Mouse (Mus musculus): ENCODE results near the gene Fam81b. TPM values are rescaled to one million over a fixed set of nuclear protein-coding genes. Genes with fewer than 3 reads are reported as not detected.

Fam81b gene
- polyA plus RNA-seq, 1 experiment from 2014 or later: not detected

DNA sequence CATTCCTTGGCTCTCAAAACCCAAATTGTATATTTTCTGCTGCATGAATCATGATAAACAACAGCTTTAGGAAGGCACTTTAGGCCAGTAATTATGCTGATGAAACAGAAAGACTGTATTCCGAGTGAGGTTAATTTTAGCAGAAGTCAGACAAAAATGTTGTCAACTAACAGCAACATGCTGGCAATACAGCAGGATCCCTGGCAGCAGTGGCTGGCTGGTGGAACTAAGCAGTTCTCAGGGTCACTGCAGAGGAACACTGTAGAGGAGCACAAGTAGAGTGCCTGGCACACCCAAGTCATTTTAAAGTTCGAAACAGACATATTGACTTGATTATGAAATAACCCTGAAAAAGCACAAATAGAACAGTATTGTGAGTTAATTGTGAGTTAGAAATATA lies 2.8 kb downstream of the Fam81b start:
- no peaks in the 10 kb centered on the region for H3K9me3 ChIP-seq (ENCODE audit: control insufficient read depth, low read length)
- H3K9ac ChIP-seq (ENCODE audit: low read depth, low read length): no peak overlapping the region
- H3K4me2 ChIP-seq: no peak overlapping the region
- H3K4me1 ChIP-seq (replicated peaks; ENCODE audit: control insufficient read depth, insufficient read depth, low read length): no peaks in the 10 kb centered on the region
- no peak overlapping the region for H3K27ac ChIP-seq (ENCODE audit: low read depth, low read length)
- WGBS: 88% methylated on average over 2 of the region's 2 CpGs
- no peak for ATAC-seq (replicated peaks; ENCODE audit: low FRiP score)
- H3K4me3 ChIP-seq (ENCODE audit: low read depth, low read length): no peak overlapping the region
- no peak for DNase-seq (ENCODE audit: low spot score)
- H3K36me3 ChIP-seq (ENCODE audit: control insufficient read depth, insufficient read depth, low read length): no peaks in the 10 kb centered on the region
- no peaks in the 10 kb centered on the region for H3K27me3 ChIP-seq (replicated peaks; ENCODE audit: control insufficient read depth, insufficient read depth, low read length)

- 56% methylated on average over 4 of the region's 4 CpGs for WGBS
- Histone ChIP-seq H3K9ac (ENCODE audit: low read depth, low read length) (no peak overlapping the region), H3K27me3 (replicated peaks; ENCODE audit: control insufficient read depth, insufficient read depth, low read length) (no peaks in the 10 kb centered on the region), H3K4me2 (no peak overlapping the region), H3K4me1 (replicated peaks; ENCODE audit: control insufficient read depth, insufficient read depth, low read length) (no peaks in the 10 kb centered on the region), H3K4me3 (ENCODE audit: low read depth, low read length) (no peak overlapping the region), H3K27ac (ENCODE audit: low read depth, low read length) (no peak overlapping the region), H3K36me3 (ENCODE audit: control insufficient read depth, insufficient read depth, low read length) (no peaks in the 10 kb centered on the region), H3K9me3 (ENCODE audit: control insufficient read depth, low read length) (no peaks in the 10 kb centered on the region)
- no peak for ATAC-seq (replicated peaks; ENCODE audit: low FRiP score)
- no peak for DNase-seq (ENCODE audit: low spot score)
Measured at GRCm38 (mm10) chr13:76292050-76292449, 12.8 kb downstream of the Fam81b start.

DNA sequence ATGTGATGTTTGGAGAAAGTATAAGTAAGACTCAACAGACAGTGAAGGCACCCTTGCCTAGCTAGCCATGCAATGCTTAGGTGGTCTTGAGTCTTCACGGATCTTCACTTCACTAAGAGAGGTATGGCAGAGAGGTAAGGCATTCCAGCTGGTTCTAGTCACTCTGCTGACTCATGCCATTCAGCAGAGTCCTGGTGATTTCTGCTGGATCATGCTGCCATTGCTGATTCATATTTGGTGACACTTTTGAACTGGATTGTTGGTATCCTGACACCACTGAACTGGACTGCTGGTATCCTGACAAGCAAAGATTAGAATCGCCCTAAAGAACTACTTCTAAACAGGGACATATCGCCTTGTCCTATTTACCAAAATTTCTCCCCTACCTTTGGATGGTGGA lies 20.3 kb downstream of the Fam81b start:
- no peaks in the 10 kb centered on the region for H3K36me3 ChIP-seq (ENCODE audit: control insufficient read depth, insufficient read depth, low read length)

GRCm38 (mm10) chr13:76264361-76265026 lies 40.4 kb downstream of the Fam81b start:
- no peak for DNase-seq (ENCODE audit: low spot score)
- Histone ChIP-seq H3K4me3 (ENCODE audit: low read depth, low read length) (no peak overlapping the region), H3K9ac (ENCODE audit: low read depth, low read length) (no peak overlapping the region), H3K9me3 (ENCODE audit: control insufficient read depth, low read length) (no peaks in the 10 kb centered on the region), H3K4me1 (replicated peaks; ENCODE audit: control insufficient read depth, insufficient read depth, low read length) (no peaks in the 10 kb centered on the region), H3K27ac (ENCODE audit: low read depth, low read length) (no peak overlapping the region), H3K27me3 (replicated peaks; ENCODE audit: control insufficient read depth, insufficient read depth, low read length) (no peaks in the 10 kb centered on the region), H3K4me2 (no peak overlapping the region), H3K36me3 (ENCODE audit: control insufficient read depth, insufficient read depth, low read length) (no peaks in the 10 kb centered on the region)
- no peak for ATAC-seq (replicated peaks; ENCODE audit: low FRiP score)
- 75% methylated on average over 5 of the region's 5 CpGs for WGBS

More for the DNA sequence above, 20.3 kb downstream of the Fam81b start:
- Histone ChIP-seq H3K4me1 (replicated peaks; ENCODE audit: control insufficient read depth, insufficient read depth, low read length) (no peaks in the 10 kb centered on the region), H3K4me2 (no peak overlapping the region), H3K4me3 (ENCODE audit: low read depth, low read length) (no peak overlapping the region), H3K27me3 (replicated peaks; ENCODE audit: control insufficient read depth, insufficient read depth, low read length) (no peaks in the 10 kb centered on the region), H3K27ac (ENCODE audit: low read depth, low read length) (no peak overlapping the region), H3K9ac (ENCODE audit: low read depth, low read length) (no peak overlapping the region), H3K9me3 (ENCODE audit: control insufficient read depth, low read length) (no peaks in the 10 kb centered on the region)
- no peak for ATAC-seq (replicated peaks; ENCODE audit: low FRiP score)
- WGBS: 81% methylated on average over 3 of the region's 3 CpGs
- no peak for DNase-seq (ENCODE audit: low spot score)

- no peaks in the 10 kb centered on the region for H3K4me1 ChIP-seq (replicated peaks; ENCODE audit: control insufficient read depth, insufficient read depth, low read length)
- 59% methylated on average over 1 of the region's 1 CpGs for WGBS
- no peak for ATAC-seq (replicated peaks; ENCODE audit: low FRiP score)
Measured at GRCm38 (mm10) chr13:76258766-76259165, 46.1 kb downstream of the Fam81b start.

GRCm38 (mm10) chr13:76256350-76256749 lies 48.5 kb downstream of the Fam81b start:
- no peaks in the 10 kb centered on the region for H3K9me3 ChIP-seq (ENCODE audit: control insufficient read depth, low read length)
- DNase-seq (ENCODE audit: low spot score): no peak
- no peak overlapping the region for H3K9ac ChIP-seq (ENCODE audit: low read depth, low read length)
- no peak for ATAC-seq (replicated peaks; ENCODE audit: low FRiP score)
- H3K27me3 ChIP-seq (replicated peaks; ENCODE audit: control insufficient read depth, insufficient read depth, low read length): no peaks in the 10 kb centered on the region
- H3K27ac ChIP-seq (ENCODE audit: low read depth, low read length): no peak overlapping the region
- 65% methylated on average over 3 of the region's 3 CpGs for WGBS
- no peak overlapping the region for H3K4me3 ChIP-seq (ENCODE audit: low read depth, low read length)
- no peak overlapping the region for H3K4me2 ChIP-seq
- H3K36me3 ChIP-seq (ENCODE audit: control insufficient read depth, insufficient read depth, low read length): no peaks in the 10 kb centered on the region
- no peaks in the 10 kb centered on the region for H3K4me1 ChIP-seq (replicated peaks; ENCODE audit: control insufficient read depth, insufficient read depth, low read length)

More at GRCm38 (mm10) chr13:76258766-76259165, 46.1 kb downstream of the Fam81b start:
- Histone ChIP-seq H3K9ac (ENCODE audit: low read depth, low read length) (no peak overlapping the region), H3K36me3 (ENCODE audit: control insufficient read depth, insufficient read depth, low read length) (no peaks in the 10 kb centered on the region), H3K27ac (ENCODE audit: low read depth, low read length) (no peak overlapping the region), H3K27me3 (replicated peaks; ENCODE audit: control insufficient read depth, insufficient read depth, low read length) (no peaks in the 10 kb centered on the region), H3K4me2 (no peak overlapping the region), H3K9me3 (ENCODE audit: control insufficient read depth, low read length) (no peaks in the 10 kb centered on the region), H3K4me3 (ENCODE audit: low read depth, low read length) (no peak overlapping the region)
- no peak for DNase-seq (ENCODE audit: low spot score)

DNA sequence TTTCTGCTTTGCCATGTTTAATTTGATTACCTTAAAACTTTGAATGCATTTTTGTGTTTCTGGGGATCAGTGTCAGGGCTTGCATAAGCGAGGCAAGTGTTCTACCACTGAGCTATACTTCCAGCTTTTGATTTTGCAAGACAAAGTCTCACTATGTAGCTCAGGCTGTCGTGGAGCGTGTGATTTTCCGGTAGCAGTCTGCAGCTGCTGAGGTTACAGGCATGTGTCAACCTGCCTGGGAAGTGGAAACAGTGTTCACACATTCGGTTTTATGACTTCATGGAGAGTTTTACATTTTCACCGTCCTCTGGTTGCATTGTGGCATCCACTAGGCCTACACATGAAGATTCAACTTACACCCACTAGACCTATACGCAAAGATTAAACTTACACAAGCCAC lies 54.8 kb downstream of the Fam81b start:
- no peak for ATAC-seq (replicated peaks; ENCODE audit: low FRiP score)
- no peak for DNase-seq (ENCODE audit: low spot score)
- Histone ChIP-seq H3K27me3 (replicated peaks; ENCODE audit: control insufficient read depth, insufficient read depth, low read length) (no peaks in the 10 kb centered on the region), H3K9ac (ENCODE audit: low read depth, low read length) (no peak overlapping the region), H3K9me3 (ENCODE audit: control insufficient read depth, low read length) (no peaks in the 10 kb centered on the region), H3K4me2 (no peak overlapping the region), H3K36me3 (ENCODE audit: control insufficient read depth, insufficient read depth, low read length) (no peaks in the 10 kb centered on the region), H3K4me3 (ENCODE audit: low read depth, low read length) (no peak overlapping the region), H3K27ac (ENCODE audit: low read depth, low read length) (no peak overlapping the region), H3K4me1 (replicated peaks; ENCODE audit: control insufficient read depth, insufficient read depth, low read length) (no peaks in the 10 kb centered on the region)
- 79% methylated on average over 7 of the region's 7 CpGs for WGBS

DNA sequence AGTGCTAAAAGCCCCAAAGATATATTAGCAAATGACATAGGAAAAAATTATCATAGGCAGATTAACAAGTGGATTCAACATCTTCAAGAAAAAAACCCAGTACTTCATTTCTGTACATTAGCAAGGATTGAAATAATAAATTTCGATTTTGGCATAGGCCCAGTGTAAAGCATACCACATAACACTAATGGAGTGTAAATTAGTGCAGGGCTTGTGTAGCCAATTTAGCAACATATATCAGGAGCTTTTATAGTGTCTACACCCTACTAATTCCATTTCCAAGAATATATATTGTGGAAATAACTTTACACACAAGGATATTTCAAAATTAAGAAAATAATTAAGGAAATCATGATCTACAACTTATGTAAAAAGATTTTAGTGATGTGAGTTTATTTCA lies 55.8 kb downstream of the Fam81b start:
- H3K9me3 ChIP-seq (ENCODE audit: control insufficient read depth, low read length): no peaks in the 10 kb centered on the region
- ATAC-seq (replicated peaks; ENCODE audit: low FRiP score) (no peak), DNase-seq (ENCODE audit: low spot score) (no peak)
- WGBS: 67% methylated on average over 1 of the region's 1 CpGs
- no peak overlapping the region for H3K4me3 ChIP-seq (ENCODE audit: low read depth, low read length)
- H3K27me3 ChIP-seq (replicated peaks; ENCODE audit: control insufficient read depth, insufficient read depth, low read length): no peaks in the 10 kb centered on the region
- H3K9ac ChIP-seq (ENCODE audit: low read depth, low read length): no peak overlapping the region
- no peaks in the 10 kb centered on the region for H3K4me1 ChIP-seq (replicated peaks; ENCODE audit: control insufficient read depth, insufficient read depth, low read length)
- H3K36me3 ChIP-seq (ENCODE audit: control insufficient read depth, insufficient read depth, low read length): no peaks in the 10 kb centered on the region
- no peak overlapping the region for H3K27ac ChIP-seq (ENCODE audit: low read depth, low read length)
- no peak overlapping the region for H3K4me2 ChIP-seq

- H3K36me3 ChIP-seq (ENCODE audit: control insufficient read depth, insufficient read depth, low read length): no peaks in the 10 kb centered on the region
- H3K27me3 ChIP-seq (replicated peaks; ENCODE audit: control insufficient read depth, insufficient read depth, low read length): no peaks in the 10 kb centered on the region
- no peak overlapping the region for H3K4me2 ChIP-seq
- no peak overlapping the region for H3K27ac ChIP-seq (ENCODE audit: low read depth, low read length)
- H3K4me3 ChIP-seq (ENCODE audit: low read depth, low read length): no peak overlapping the region
- DNase-seq (ENCODE audit: low spot score): no peak
- H3K9me3 ChIP-seq (ENCODE audit: control insufficient read depth, low read length): no peaks in the 10 kb centered on the region
- no peak overlapping the region for H3K9ac ChIP-seq (ENCODE audit: low read depth, low read length)
- 42% methylated on average over 2 of the region's 2 CpGs for WGBS
- no peaks in the 10 kb centered on the region for H3K4me1 ChIP-seq (replicated peaks; ENCODE audit: control insufficient read depth, insufficient read depth, low read length)
- no peak; the same call in 1 of the 2 replicates for ATAC-seq (replicated peaks; ENCODE audit: low FRiP score)
Measured at GRCm38 (mm10) chr13:76215397-76215796, 89.5 kb downstream of the Fam81b start.
